Mouse (Mus musculus) heart, postnatal 0 days (tissue): Measurements from ENCODE around the gene Prkg1. TPM values are rescaled to one million over a fixed set of nuclear protein-coding genes. Genes with fewer than 3 reads are reported as not detected.

Experiments used
- ATAC-seq: fragments of 200-750 bp; cut with Nextera tagmentation; 2 replicates; pipeline ENCODE4 v1.8.0; 2017; ENCODE audit warnings: low read depth, moderate number of reproducible peaks, moderate library complexity; ENCODE audit not compliant: insufficient read depth
- DNase-seq: peaks from one replicate; pipeline ENCODE4 v3.0.0-alpha.2; 2016; ENCODE audit warnings: low spot score
- H3K27ac ChIP-seq: fragments of 300-500 bp; sonication (generic); 2 replicates; pipeline ENCODE4 v1.5.1; 2014; ENCODE audit warnings: low read depth, mild to moderate bottlenecking
- H3K27me3 ChIP-seq: fragments of 300-500 bp; sonication (generic); 2 replicates; pipeline ENCODE4 v1.6.1; 2014; ENCODE audit warnings: low read length, mixed read lengths; ENCODE audit not compliant: control insufficient read depth, insufficient read depth
- H3K36me3 ChIP-seq: fragments of 300-500 bp; sonication (generic); replicated peaks from 2 replicates; pipeline ENCODE4 v1.6.1; 2014; ENCODE audit warnings: low read length, mixed read lengths; ENCODE audit not compliant: control insufficient read depth, insufficient read depth
- H3K4me1 ChIP-seq: fragments of 300-500 bp; sonication (generic); 2 replicates; pipeline ENCODE4 v1.6.1; 2014; ENCODE audit warnings: antibody characterized with exemption; ENCODE audit not compliant: control insufficient read depth, insufficient read depth
- H3K4me2 ChIP-seq: fragments of 300-500 bp; sonication (generic); 2 replicates; pipeline ENCODE4 v1.6.1; 2014; ENCODE audit warnings: low read depth, mild to moderate bottlenecking, low read length, moderate library complexity
- H3K4me3 ChIP-seq: fragments of 300-500 bp; sonication (generic); 2 replicates; pipeline ENCODE4 v1.5.1; 2014; ENCODE audit warnings: low read depth, low read length
- H3K9ac ChIP-seq: fragments of 300-500 bp; sonication (generic); replicated peaks from 2 replicates; pipeline ENCODE4 v1.6.1; 2014; ENCODE audit warnings: low read depth, low read length, mixed read lengths
- H3K9me3 ChIP-seq: fragments of 300-500 bp; sonication (generic); replicated peaks from 2 replicates; pipeline ENCODE4 v1.6.1; 2016; ENCODE audit warnings: low read length; ENCODE audit not compliant: control insufficient read depth
- CTCF ChIP-seq: IDR thresholded peaks from 2 replicates; pipeline ENCODE4 v1.5.1; 2016; ENCODE audit warnings: antibody characterized with exemption, control low read depth, low read depth
- EP300 ChIP-seq: IDR thresholded peaks from 2 replicates; pipeline ENCODE4 v1.6.1; 2016; ENCODE audit warnings: antibody characterized with exemption, low read depth
- WGBS: fragments of 180-500 bp; shearing (Covaris S2); extraction: QIAGEN DNeasy Blood & Tissue Kit; methylation state at CpG from one replicate; pipeline ENCODE4 v1.1.7; 2014; 5-methylcytosine and 5-hydroxymethylcytosine counted together
- polyA plus RNA-seq: library from polyadenylated mRNA; unstranded; fragments of >200 nt; fragmentation: Nextera tagmentation; extraction: Ambion mirVana; gene quantifications from 2 replicates; pipeline ENCODE4 v1.2.1, GENCODE M21; 2015
- total RNA-seq: library from RNA; depleted of rRNA; stranded (reverse); fragments of >200 nt; gene quantifications from 2 replicates; pipeline ENCODE4 v1.2.3, GENCODE M21; 2014; ENCODE audit warnings: low replicate concordance

Prkg1 gene
- total and polyA plus RNA-seq, 2 experiments from 2014 or later, result 4.5 to 14.6 TPM

DNA sequence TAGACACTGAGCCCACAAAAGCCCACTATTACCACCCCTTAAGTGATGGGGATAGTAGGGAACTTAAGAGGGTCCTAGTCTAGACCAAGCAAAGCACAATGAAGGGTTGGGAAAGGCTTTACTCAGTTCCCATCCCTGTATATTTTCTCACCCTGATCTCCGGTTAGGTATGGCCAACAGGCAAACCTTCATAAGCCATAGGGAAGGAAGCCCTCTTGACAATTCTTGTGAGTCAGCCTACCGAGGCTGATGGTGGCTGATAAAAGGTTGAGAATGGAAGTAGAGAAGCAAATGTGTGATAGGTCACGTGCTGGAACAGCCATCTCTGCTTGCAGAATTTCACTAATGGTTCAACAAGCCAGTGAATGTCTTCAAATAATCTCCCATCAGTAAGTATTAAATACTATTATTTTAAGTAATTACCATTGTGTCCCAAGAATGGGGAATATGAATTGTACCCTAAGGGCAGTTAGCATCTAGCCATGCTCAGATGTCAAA, 16.7 kb upstream of the Prkg1 start:
- no peak overlapping the region for H3K27ac ChIP-seq
- DNase-seq (no peak), ATAC-seq (no peak)
- WGBS, result 81% methylated on average over 3 of the region's 3 CpGs
- no peaks in the 10 kb centered on the region for H3K27me3 ChIP-seq
- H3K4me2 ChIP-seq, result no peak overlapping the region
- peaks cover 19% of the 10 kb centered on the region; the same call in 1 of the 2 replicates for H3K4me1 ChIP-seq
- H3K9me3 ChIP-seq, result no peaks in the 10 kb centered on the region
- H3K36me3 ChIP-seq, result no peaks in the 10 kb centered on the region
- H3K4me3 ChIP-seq, result no peak overlapping the region
- no peak overlapping the region for H3K9ac ChIP-seq
- TF ChIP-seq EP300, result no peak
- no peak for TF ChIP-seq CTCF

DNA sequence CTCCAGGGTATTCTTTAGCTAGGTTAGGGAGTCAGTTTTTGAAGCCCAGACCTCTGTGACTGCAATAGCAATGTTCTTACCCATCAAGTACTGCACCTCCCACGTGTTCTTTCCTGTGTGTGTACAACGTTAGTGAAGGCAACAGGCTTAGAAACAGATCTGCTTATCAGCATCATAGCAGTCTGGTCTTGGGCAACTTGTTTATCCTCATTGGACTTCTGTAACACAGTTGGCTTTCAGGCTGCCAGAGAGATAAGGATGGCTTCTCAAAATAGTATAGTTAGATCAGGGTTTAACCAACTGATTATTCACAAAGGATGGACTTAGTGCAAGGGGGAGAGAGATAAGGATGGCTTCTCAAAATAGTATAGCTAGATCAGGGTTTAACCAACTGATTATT, 16.2 kb upstream of the Prkg1 start:
- H3K4me2 ChIP-seq, result no peak overlapping the region
- DNase-seq, result no peak
- H3K36me3 ChIP-seq, result no peaks in the 10 kb centered on the region
- H3K27me3 ChIP-seq, result no peaks in the 10 kb centered on the region
- H3K4me3 ChIP-seq, result no peak overlapping the region
- H3K9ac ChIP-seq, result no peak overlapping the region
- no peak for TF ChIP-seq CTCF
- TF ChIP-seq EP300, result no peak
- peak; percentile 27; the same call in 1 of the 2 replicates for ATAC-seq
- WGBS, result 0% methylated on average over 2 of the region's 2 CpGs
- peaks cover 19% of the 10 kb centered on the region; the same call in 1 of the 2 replicates for H3K4me1 ChIP-seq
- no peak overlapping the region for H3K27ac ChIP-seq
- no peaks in the 10 kb centered on the region for H3K9me3 ChIP-seq

DNA sequence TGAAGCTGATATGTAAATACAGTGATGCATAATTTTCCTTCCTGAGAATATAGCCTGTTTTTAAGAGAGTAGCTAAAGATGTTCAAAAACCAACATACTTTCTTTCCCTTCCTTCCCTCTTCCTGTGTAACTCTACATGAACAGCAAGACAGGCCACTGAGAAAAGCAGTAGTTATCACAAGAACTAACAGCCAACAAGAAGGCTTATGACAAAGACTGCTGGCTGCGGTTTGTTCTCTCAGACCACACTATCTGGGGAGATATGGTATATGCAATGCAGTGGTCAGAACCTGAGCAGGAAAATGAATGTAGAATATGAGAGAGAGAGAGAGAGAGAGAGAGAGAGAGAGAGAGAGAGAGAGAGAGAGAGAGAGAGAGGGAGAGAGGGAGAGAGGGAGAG, 15.4 kb upstream of the Prkg1 start:
- Histone ChIP-seq H3K9me3 (no peaks in the 10 kb centered on the region), H3K9ac (no peak overlapping the region), H3K27me3 (no peaks in the 10 kb centered on the region), H3K27ac (no peak overlapping the region), H3K4me3 (no peak overlapping the region), H3K4me2 (no peak overlapping the region), H3K4me1 (peaks cover 19% of the 10 kb centered on the region; the same call in 1 of the 2 replicates), H3K36me3 (no peaks in the 10 kb centered on the region)
- ATAC-seq (no peak), DNase-seq (no peak)
- 47% methylated on average over 1 of the region's 1 CpGs for WGBS
- TF ChIP-seq EP300, result no peak
- TF ChIP-seq CTCF, result no peak

DNA sequence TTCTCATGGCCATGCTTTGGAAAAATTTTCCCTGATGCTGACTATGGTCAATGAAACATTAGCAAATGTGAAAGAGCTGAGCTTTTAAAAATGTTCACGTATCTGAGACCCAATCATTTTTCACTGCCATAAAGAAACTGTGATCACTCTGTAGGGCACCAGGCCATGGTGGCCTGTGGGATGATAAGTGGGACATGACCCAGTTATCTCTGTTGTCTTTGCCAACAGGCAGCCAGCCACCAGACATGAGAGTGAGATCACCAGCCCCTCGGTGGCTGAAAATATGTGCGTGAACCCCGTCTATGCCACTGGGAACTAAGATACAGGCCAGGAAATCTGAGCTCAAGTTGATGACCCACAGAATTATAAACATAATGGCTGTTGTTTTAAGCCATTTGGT, 14.2 kb upstream of the Prkg1 start:
- whole genome bisulfite sequencing, result 13% methylated on average over 4 of the region's 4 CpGs
- Histone ChIP-seq H3K27me3 (no peaks in the 10 kb centered on the region), H3K27ac (no peak overlapping the region; the same call in 1 of the 2 replicates), H3K9me3 (no peaks in the 10 kb centered on the region), H3K4me1 (peaks cover 19% of the 10 kb centered on the region; the same call in 1 of the 2 replicates), H3K36me3 (no peaks in the 10 kb centered on the region), H3K4me3 (no peak overlapping the region), H3K9ac (no peak overlapping the region), H3K4me2 (no peak overlapping the region)
- ATAC-seq (0 out of 2 replicates have a peak, but pooled peaks have one; percentile 33), DNase-seq (no peak)
- no peak for TF ChIP-seq CTCF
- no peak for TF ChIP-seq EP300

DNA sequence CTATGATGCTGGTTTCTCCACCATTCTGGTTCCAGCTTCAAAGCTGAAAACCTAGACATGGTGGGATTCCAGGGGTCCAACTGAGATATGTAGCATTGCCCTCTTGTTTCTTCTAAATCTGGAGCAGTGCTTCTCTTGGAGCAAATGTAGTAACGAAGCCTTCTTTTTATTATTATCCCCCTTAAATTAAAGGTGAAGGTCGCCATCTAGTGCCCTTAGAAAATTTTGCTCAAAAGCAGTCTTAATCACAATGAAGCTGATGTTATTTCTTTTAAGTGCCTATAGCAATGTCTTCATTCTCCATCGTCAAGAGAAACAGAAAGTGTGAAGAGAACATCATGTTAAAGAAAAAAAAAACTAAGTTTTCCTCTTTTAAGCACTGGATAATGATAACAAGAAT, 2.2 kb upstream of the Prkg1 start:
- peak; percentile 51 for DNase-seq
- TF ChIP-seq CTCF (peak; percentile 35), EP300 (no peak)

DNA sequence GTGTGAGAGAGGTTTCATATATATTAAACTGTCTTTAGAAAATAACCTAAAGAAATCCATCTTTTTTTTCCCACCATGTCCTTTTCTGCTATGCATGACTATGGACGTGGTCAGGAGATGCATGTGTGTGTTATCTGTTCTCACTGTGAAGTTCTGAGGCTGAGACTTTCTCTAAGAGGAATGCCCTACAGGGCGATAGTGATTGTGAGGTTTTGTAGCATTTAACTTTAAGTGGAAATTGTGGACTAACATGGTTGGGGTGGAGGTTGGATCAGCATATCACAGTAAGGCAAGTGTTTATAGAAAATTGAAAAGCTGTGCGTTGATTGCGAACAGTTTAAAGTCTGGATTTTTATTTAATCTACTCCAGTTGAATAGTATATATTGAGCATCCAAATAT, 618 bp upstream of the Prkg1 start:
- WGBS, result 36% methylated on average over 4 of the region's 4 CpGs
- H3K27me3 ChIP-seq, result no peaks in the 10 kb centered on the region
- H3K4me1 ChIP-seq, result peaks cover 5% of the 10 kb centered on the region; the same call in 1 of the 2 replicates
- DNase-seq (peak; percentile 24), ATAC-seq (no peak)
- peak overlapping the region; percentile 68 for H3K4me2 ChIP-seq
- TF ChIP-seq EP300, result no peak
- TF ChIP-seq CTCF, result no peak
- H3K9me3 ChIP-seq, result no peaks in the 10 kb centered on the region
- peak overlapping the region; percentile 63 for H3K4me3 ChIP-seq
- no peak overlapping the region for H3K27ac ChIP-seq
- H3K9ac ChIP-seq, result no peak overlapping the region
- H3K36me3 ChIP-seq, result no peaks in the 10 kb centered on the region

More for the DNA sequence above, 2.2 kb upstream of the Prkg1 start:
- H3K9me3 ChIP-seq, result no peaks in the 10 kb centered on the region
- H3K9ac ChIP-seq, result no peak overlapping the region
- no peaks in the 10 kb centered on the region for H3K27me3 ChIP-seq
- H3K4me2 ChIP-seq, result no peak overlapping the region
- no peak for ATAC-seq
- WGBS, result 7% methylated on average over 3 of the region's 3 CpGs
- no peak overlapping the region for H3K4me3 ChIP-seq
- H3K36me3 ChIP-seq, result no peaks in the 10 kb centered on the region
- H3K27ac ChIP-seq, result no peak overlapping the region
- peaks cover 5% of the 10 kb centered on the region; the same call in 1 of the 2 replicates for H3K4me1 ChIP-seq
